Mouse (Mus musculus) limb, embryonic 12.5 days (tissue): ENCODE data around the gene Casc3. TPM values are rescaled to one million over a fixed set of nuclear protein-coding genes. Genes with fewer than 3 reads are reported as not detected.

Source experiments
- ATAC-seq: fragments of 200-750 bp; cut with Nextera tagmentation; 2 replicates; pipeline ENCODE4 v1.8.0; 2017; ENCODE audit warnings: low read depth, moderate TSS enrichment; ENCODE audit not compliant: insufficient number of reproducible peaks, insufficient read depth, low FRiP score, low TSS enrichment
- H3K27ac ChIP-seq: fragments of 300-500 bp; sonication (generic); 2 replicates; pipeline ENCODE4 v1.5.1; 2016; ENCODE audit warnings: mild to moderate bottlenecking, moderate library complexity
- H3K27me3 ChIP-seq: fragments of 300-500 bp; sonication (generic); 2 replicates; pipeline ENCODE4 v1.6.1; 2016; ENCODE audit warnings: mild to moderate bottlenecking, moderate library complexity
- H3K36me3 ChIP-seq: fragments of 300-500 bp; sonication (generic); 2 replicates; pipeline ENCODE4 v1.6.1; 2016; ENCODE audit warnings: mild to moderate bottlenecking, moderate library complexity
- H3K4me1 ChIP-seq: fragments of 300-500 bp; sonication (generic); replicated peaks from 2 replicates; pipeline ENCODE4 v1.6.1; 2016
- H3K4me2 ChIP-seq: fragments of 300-500 bp; sonication (generic); 2 replicates; pipeline ENCODE4 v1.6.1; 2016; ENCODE audit warnings: mild to moderate bottlenecking, moderate library complexity
- H3K4me3 ChIP-seq: fragments of 300-500 bp; sonication (generic); replicated peaks from 2 replicates; pipeline ENCODE4 v1.5.1; 2016; ENCODE audit warnings: mild to moderate bottlenecking
- H3K9ac ChIP-seq: fragments of 300-500 bp; sonication (generic); replicated peaks from 2 replicates; pipeline ENCODE4 v1.6.1; 2016; ENCODE audit warnings: mild to moderate bottlenecking, moderate library complexity
- H3K9me3 ChIP-seq: fragments of 300-500 bp; sonication (generic); 2 replicates; pipeline ENCODE4 v1.6.1; 2016; ENCODE audit warnings: mild to moderate bottlenecking, moderate library complexity
- WGBS: fragments of 180-500 bp; shearing (Covaris S2); methylation state at CpG from one replicate; pipeline ENCODE4 v1.1.7; 2016; 5-methylcytosine and 5-hydroxymethylcytosine counted together
- polyA plus RNA-seq: library from polyadenylated mRNA; unstranded; fragments of >200 nt; fragmentation: Nextera tagmentation; extraction: Ambion mirVana; gene quantifications from 2 replicates; pipeline ENCODE4 v1.2.1, GENCODE M21; 2016

The Casc3 gene
- polyA plus RNA-seq, 1 experiment from 2014 or later, result 48.1 TPM

GRCm38 (mm10) chr11:98838512-98838911 is 33.8 kb downstream of the Casc3 start:
- Histone ChIP-seq H3K27ac (no peak overlapping the region), H3K9ac (no peak overlapping the region), H3K4me1 (peaks cover 20% of the 10 kb centered on the region), H3K4me3 (no peak overlapping the region), H3K9me3 (no peaks in the 10 kb centered on the region), H3K36me3 (peaks cover 14% of the 10 kb centered on the region), H3K27me3 (peaks cover 36% of the 10 kb centered on the region), H3K4me2 (0 out of 2 replicates have a peak overlapping the region, but pooled peaks have one; percentile 99)
- ATAC-seq, result no peak
- 74% methylated on average over 9 of the region's 9 CpGs for WGBS

GRCm38 (mm10) chr11:98839402-98839801 is 34.7 kb downstream of the Casc3 start:
- Histone ChIP-seq H3K27ac (no peak overlapping the region), H3K27me3 (peaks cover 36% of the 10 kb centered on the region), H3K9ac (no peak overlapping the region), H3K9me3 (no peaks in the 10 kb centered on the region), H3K4me2 (no peak overlapping the region), H3K4me3 (no peak overlapping the region), H3K36me3 (peaks cover 6% of the 10 kb centered on the region; the same call in 1 of the 2 replicates), H3K4me1 (peaks cover 20% of the 10 kb centered on the region)
- no peak for ATAC-seq
- WGBS, result 43% methylated on average over 6 of the region's 6 CpGs

- H3K9ac ChIP-seq, result no peak overlapping the region
- H3K4me1 ChIP-seq, result peaks cover 15% of the 10 kb centered on the region
- H3K27ac ChIP-seq, result no peak overlapping the region
- no peak overlapping the region for H3K4me2 ChIP-seq
- H3K9me3 ChIP-seq, result no peaks in the 10 kb centered on the region
- peaks cover under 1% of the 10 kb centered on the region; the same call in 1 of the 2 replicates for H3K36me3 ChIP-seq
- H3K27me3 ChIP-seq, result peaks cover 36% of the 10 kb centered on the region
- 53% methylated on average over 10 of the region's 10 CpGs for WGBS
- H3K4me3 ChIP-seq, result no peak overlapping the region
- ATAC-seq, result no peak
Measured at GRCm38 (mm10) chr11:98839897-98840296, 35.2 kb downstream of the Casc3 start.

GRCm38 (mm10) chr11:98846016-98846415 is 41.3 kb downstream of the Casc3 start:
- Histone ChIP-seq H3K9me3 (no peaks in the 10 kb centered on the region), H3K27ac (no peak overlapping the region), H3K4me3 (no peak overlapping the region), H3K27me3 (0 out of 2 replicates have a peak, but pooled peaks cover 4% of the 10 kb centered on the region), H3K4me2 (no peak overlapping the region), H3K36me3 (no peaks in the 10 kb centered on the region), H3K9ac (no peak overlapping the region), H3K4me1 (peaks cover 20% of the 10 kb centered on the region)
- no peak for ATAC-seq
- 59% methylated on average over 13 of the region's 13 CpGs for WGBS

- Histone ChIP-seq H3K4me2 (no peak overlapping the region), H3K9me3 (no peaks in the 10 kb centered on the region), H3K27me3 (0 out of 2 replicates have a peak, but pooled peaks cover 4% of the 10 kb centered on the region), H3K4me3 (no peak overlapping the region), H3K9ac (no peak overlapping the region), H3K36me3 (no peaks in the 10 kb centered on the region), H3K27ac (0 out of 2 replicates have a peak overlapping the region, but pooled peaks have one; percentile 14), H3K4me1 (peaks cover 23% of the 10 kb centered on the region)
- 55% methylated on average over 19 of the region's 19 CpGs for WGBS
- no peak for ATAC-seq
Measured at GRCm38 (mm10) chr11:98846865-98847604, 42.3 kb downstream of the Casc3 start.

GRCm38 (mm10) chr11:98849196-98849894 is 44.6 kb downstream of the Casc3 start:
- ATAC-seq, result no peak
- peak overlapping the region; percentile 28 for H3K4me2 ChIP-seq

GRCm38 (mm10) chr11:98850100-98851093 is 45.7 kb downstream of the Casc3 start:
- H3K36me3 ChIP-seq, result no peaks in the 10 kb centered on the region
- H3K9me3 ChIP-seq, result no peaks in the 10 kb centered on the region
- H3K4me3 ChIP-seq, result no peak overlapping the region
- H3K9ac ChIP-seq, result no peak overlapping the region
- H3K27ac ChIP-seq, result no peak overlapping the region
- H3K4me2 ChIP-seq, result 0 out of 2 replicates have a peak overlapping the region, but pooled peaks have one; percentile 8
- 67% methylated on average over 26 of the region's 26 CpGs for WGBS
- 0 out of 2 replicates have a peak, but pooled peaks cover 4% of the 10 kb centered on the region for H3K27me3 ChIP-seq
- no peak for ATAC-seq
- H3K4me1 ChIP-seq, result peaks cover 38% of the 10 kb centered on the region

More at GRCm38 (mm10) chr11:98849196-98849894, 44.6 kb downstream of the Casc3 start:
- Histone ChIP-seq H3K9me3 (no peaks in the 10 kb centered on the region), H3K27me3 (0 out of 2 replicates have a peak, but pooled peaks cover 4% of the 10 kb centered on the region), H3K36me3 (no peaks in the 10 kb centered on the region), H3K27ac (no peak overlapping the region), H3K4me3 (no peak overlapping the region), H3K9ac (no peak overlapping the region), H3K4me1 (peaks cover 38% of the 10 kb centered on the region)
- WGBS, result 12% methylated on average over 19 of the region's 19 CpGs

- Histone ChIP-seq H3K27ac (no peak overlapping the region), H3K4me2 (no peak overlapping the region), H3K4me3 (no peak overlapping the region), H3K4me1 (peaks cover 35% of the 10 kb centered on the region), H3K9ac (no peak overlapping the region), H3K9me3 (no peaks in the 10 kb centered on the region), H3K27me3 (0 out of 2 replicates have a peak, but pooled peaks cover 4% of the 10 kb centered on the region), H3K36me3 (no peaks in the 10 kb centered on the region)
- no peak for ATAC-seq
- WGBS, result 90% methylated on average over 8 of the region's 8 CpGs
Measured at GRCm38 (mm10) chr11:98854116-98854515, 49.4 kb downstream of the Casc3 start.

- H3K4me3 ChIP-seq, result no peak overlapping the region
- H3K36me3 ChIP-seq, result no peaks in the 10 kb centered on the region
- H3K9me3 ChIP-seq, result no peaks in the 10 kb centered on the region
- 89% methylated on average over 2 of the region's 2 CpGs for whole genome bisulfite sequencing
- no peak overlapping the region for H3K27ac ChIP-seq
- H3K27me3 ChIP-seq, result 0 out of 2 replicates have a peak, but pooled peaks cover 4% of the 10 kb centered on the region
- no peak overlapping the region for H3K9ac ChIP-seq
- ATAC-seq, result no peak
- H3K4me2 ChIP-seq, result no peak overlapping the region
- H3K4me1 ChIP-seq, result peaks cover 30% of the 10 kb centered on the region
Measured at GRCm38 (mm10) chr11:98854659-98855058, 50.0 kb downstream of the Casc3 start.

- no peak overlapping the region for H3K27ac ChIP-seq
- peaks cover 4% of the 10 kb centered on the region; the same call in 1 of the 2 replicates for H3K4me1 ChIP-seq
- H3K9ac ChIP-seq, result no peak overlapping the region
- ATAC-seq, result no peak
- H3K4me3 ChIP-seq, result no peak overlapping the region
- H3K9me3 ChIP-seq, result no peaks in the 10 kb centered on the region
- H3K36me3 ChIP-seq, result no peaks in the 10 kb centered on the region
- no peak overlapping the region for H3K4me2 ChIP-seq
- WGBS, result 38% methylated on average over 14 of the region's 14 CpGs
- no peaks in the 10 kb centered on the region for H3K27me3 ChIP-seq
Measured at GRCm38 (mm10) chr11:98858759-98859731, 54.3 kb downstream of the Casc3 start.
